Mouse (Mus musculus) neural tube, embryonic 14.5 days (tissue): Measurements from ENCODE around the gene Lancl2. TPM values are rescaled to one million over a fixed set of nuclear protein-coding genes. Genes with fewer than 3 reads are reported as not detected.

Source experiments
- ATAC-seq: fragments of 200-750 bp; cut with Nextera tagmentation; 2 replicates; pipeline ENCODE4 v1.8.0; 2017; ENCODE audit warnings: low read depth, mild to moderate bottlenecking, moderate TSS enrichment, moderate library complexity
- H3K27ac ChIP-seq: fragments of 300-500 bp; sonication (generic); 2 replicates; pipeline ENCODE4 v1.5.1; 2014; ENCODE audit warnings: low read depth, mild to moderate bottlenecking, control low read depth, low read length, moderate library complexity, mixed read lengths
- H3K27me3 ChIP-seq: fragments of 300-500 bp; sonication (generic); 2 replicates; pipeline ENCODE4 v1.6.1; 2014; ENCODE audit warnings: low read length; ENCODE audit not compliant: control insufficient read depth, insufficient read depth
- H3K36me3 ChIP-seq: fragments of 300-500 bp; sonication (generic); 2 replicates; pipeline ENCODE4 v1.6.1; 2014; ENCODE audit warnings: low read length, mixed read lengths; ENCODE audit not compliant: control insufficient read depth, insufficient read depth
- H3K4me1 ChIP-seq: fragments of 300-500 bp; sonication (generic); 2 replicates; pipeline ENCODE4 v1.6.1; 2014; ENCODE audit warnings: low read length; ENCODE audit not compliant: control insufficient read depth, insufficient read depth
- H3K4me2 ChIP-seq: fragments of 300-500 bp; sonication (generic); 2 replicates; pipeline ENCODE4 v1.6.1; 2014; ENCODE audit warnings: mild to moderate bottlenecking, low read depth, low read length, control low read depth
- H3K4me3 ChIP-seq: fragments of 300-500 bp; sonication (generic); 2 replicates; pipeline ENCODE4 v1.5.1; 2014; ENCODE audit warnings: low read depth, low read length, control low read depth, mixed read lengths
- H3K9ac ChIP-seq: fragments of 300-500 bp; sonication (generic); replicated peaks from 2 replicates; pipeline ENCODE4 v1.6.1; 2014; ENCODE audit warnings: low read depth, mild to moderate bottlenecking, control low read depth, low read length, mixed read lengths
- H3K9me3 ChIP-seq: fragments of 300-500 bp; sonication (generic); 2 replicates; pipeline ENCODE4 v1.6.1; 2016; ENCODE audit warnings: low read length; ENCODE audit not compliant: control insufficient read depth
- WGBS: fragments of 180-500 bp; shearing (Covaris S2); extraction: QIAGEN DNeasy Blood & Tissue Kit; methylation state at CpG from one replicate; pipeline ENCODE4 v1.1.7; 2014; 5-methylcytosine and 5-hydroxymethylcytosine counted together
- polyA plus RNA-seq: library from polyadenylated mRNA; unstranded; fragments of >200 nt; fragmentation: Nextera tagmentation; extraction: Ambion mirVana; gene quantifications from 2 replicates; pipeline ENCODE4 v1.2.1, GENCODE M21; 2014

Lancl2 gene
- polyA plus RNA-seq, 1 experiment from 2014 or later: 100 TPM

GRCm38 (mm10) chr6:57711726-57712125 is 9.4 kb downstream of the Lancl2 start:
- Histone ChIP-seq H3K9ac (no peak overlapping the region), H3K27me3 (no peaks in the 10 kb centered on the region), H3K4me3 (no peak overlapping the region), H3K4me2 (no peak overlapping the region), H3K9me3 (no peaks in the 10 kb centered on the region), H3K36me3 (no peaks in the 10 kb centered on the region), H3K4me1 (no peaks in the 10 kb centered on the region), H3K27ac (no peak overlapping the region)
- ATAC-seq: no peak
- 39% methylated on average over 1 of the region's 1 CpGs for WGBS

- WGBS: 96% methylated on average over 1 of the region's 1 CpGs
- Histone ChIP-seq H3K9me3 (no peaks in the 10 kb centered on the region), H3K36me3 (peaks cover 8% of the 10 kb centered on the region; the same call in 1 of the 2 replicates), H3K4me3 (no peak overlapping the region), H3K9ac (no peak overlapping the region), H3K27me3 (no peaks in the 10 kb centered on the region), H3K4me1 (no peaks in the 10 kb centered on the region), H3K4me2 (no peak overlapping the region), H3K27ac (no peak overlapping the region)
- ATAC-seq: no peak
Measured at GRCm38 (mm10) chr6:57721347-57721746, 19.0 kb downstream of the Lancl2 start.

GRCm38 (mm10) chr6:57742749-57743148 is 40.4 kb downstream of the Lancl2 start:
- WGBS: 95% methylated on average over 1 of the region's 1 CpGs
- H3K27me3 ChIP-seq: no peaks in the 10 kb centered on the region

DNA sequence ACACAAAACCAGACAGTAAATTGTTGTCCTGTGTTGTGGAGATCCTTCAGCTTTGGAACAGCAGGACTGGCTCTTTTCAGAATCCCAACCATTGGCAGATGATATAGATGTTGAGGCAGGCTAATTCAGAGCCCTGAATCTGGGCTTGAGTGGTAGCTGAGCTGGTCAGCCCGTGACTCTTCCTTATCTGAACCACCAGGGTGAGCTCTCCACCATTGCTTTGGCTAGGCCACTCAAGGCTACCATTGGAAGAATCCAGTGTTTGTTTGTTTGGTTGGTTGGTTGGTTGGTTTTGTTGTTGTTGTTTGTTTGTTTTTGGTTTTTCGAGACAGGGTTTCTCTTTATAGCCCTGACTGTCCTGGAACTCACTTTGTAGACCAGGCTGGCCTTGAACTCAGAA is 41.0 kb downstream of the Lancl2 start:
- H3K9ac ChIP-seq: no peak overlapping the region
- no peaks in the 10 kb centered on the region for H3K36me3 ChIP-seq
- no peak overlapping the region for H3K4me3 ChIP-seq
- ATAC-seq: peak; percentile 50; the same call in 1 of the 2 replicates
- H3K4me2 ChIP-seq: no peak overlapping the region
- no peaks in the 10 kb centered on the region for H3K27me3 ChIP-seq
- no peak overlapping the region for H3K27ac ChIP-seq
- H3K4me1 ChIP-seq: no peaks in the 10 kb centered on the region
- H3K9me3 ChIP-seq: no peaks in the 10 kb centered on the region
- 84% methylated on average over 2 of the region's 2 CpGs for WGBS

More at GRCm38 (mm10) chr6:57742749-57743148, 40.4 kb downstream of the Lancl2 start:
- ATAC-seq: no peak
- H3K27ac ChIP-seq: no peak overlapping the region
- no peaks in the 10 kb centered on the region for H3K36me3 ChIP-seq
- H3K4me1 ChIP-seq: no peaks in the 10 kb centered on the region
- H3K9ac ChIP-seq: no peak overlapping the region
- H3K4me2 ChIP-seq: no peak overlapping the region
- no peak overlapping the region for H3K4me3 ChIP-seq
- no peaks in the 10 kb centered on the region for H3K9me3 ChIP-seq

DNA sequence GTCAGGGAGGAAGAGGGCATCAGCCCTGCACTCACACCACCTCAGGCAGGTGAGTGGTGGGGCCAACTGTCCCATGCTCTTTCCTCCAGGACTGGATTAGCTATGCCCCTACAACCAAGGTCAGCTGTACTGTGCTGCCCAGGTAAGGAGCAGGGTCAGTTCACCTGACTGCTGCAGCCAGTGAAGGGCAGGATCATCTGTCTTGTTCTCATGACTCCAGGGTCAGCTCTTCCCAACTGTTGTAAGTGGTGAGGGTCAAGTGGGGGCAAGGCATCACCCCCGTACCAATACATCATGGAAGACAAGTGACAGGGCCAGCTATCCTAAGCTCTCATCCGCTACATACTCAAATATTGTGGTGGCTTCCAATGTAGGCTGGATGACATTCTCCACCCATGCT is 41.8 kb downstream of the Lancl2 start:
- H3K36me3 ChIP-seq: no peaks in the 10 kb centered on the region
- H3K27me3 ChIP-seq: no peaks in the 10 kb centered on the region
- ATAC-seq: no peak; the same call in 1 of the 2 replicates
- no peak overlapping the region for H3K4me3 ChIP-seq
- no peaks in the 10 kb centered on the region for H3K9me3 ChIP-seq
- 89% methylated on average over 2 of the region's 2 CpGs for WGBS
- no peaks in the 10 kb centered on the region for H3K4me1 ChIP-seq
- no peak overlapping the region for H3K9ac ChIP-seq
- no peak overlapping the region for H3K4me2 ChIP-seq
- no peak overlapping the region for H3K27ac ChIP-seq

DNA sequence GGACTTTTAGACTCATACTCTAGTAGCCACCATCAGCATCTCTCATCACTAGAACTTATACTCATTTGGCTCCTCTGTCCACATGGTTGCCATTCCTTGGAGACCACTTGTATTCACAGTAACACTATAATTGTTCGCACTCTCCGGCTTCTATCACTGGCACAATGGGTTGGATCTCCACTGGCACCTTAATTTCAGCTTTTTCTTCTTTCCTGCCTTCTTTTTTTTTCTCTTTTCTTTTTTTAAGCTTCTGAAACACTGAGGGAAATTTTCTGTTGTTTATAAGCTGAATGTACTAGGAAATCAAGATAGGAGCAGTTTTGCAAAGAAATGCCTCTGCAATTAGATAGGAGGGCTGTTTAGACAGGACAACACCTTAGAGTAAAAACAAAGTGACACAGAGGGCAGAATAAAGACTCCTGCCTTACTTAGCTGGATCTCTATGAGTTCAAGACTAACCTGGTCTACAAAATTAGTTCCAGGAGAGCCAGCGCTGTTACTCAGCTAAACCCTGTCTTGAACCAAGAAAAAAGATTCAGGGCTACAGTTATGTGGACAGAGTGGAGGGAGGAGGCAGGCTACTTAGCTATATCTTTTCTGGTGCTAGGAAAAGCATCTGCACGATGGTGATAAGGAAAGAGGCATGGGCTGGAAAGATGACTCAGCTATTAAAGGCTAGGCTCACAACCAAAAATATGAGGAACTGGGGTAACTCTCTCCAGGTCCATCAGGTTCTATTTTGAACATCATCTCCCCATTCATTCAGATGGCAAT is 42.8 kb downstream of the Lancl2 start:
- no peak overlapping the region for H3K9ac ChIP-seq
- no peak overlapping the region for H3K27ac ChIP-seq
- H3K36me3 ChIP-seq: no peaks in the 10 kb centered on the region
- ATAC-seq: no peak
- no peak overlapping the region for H3K4me3 ChIP-seq
- H3K4me2 ChIP-seq: no peak overlapping the region
- no peaks in the 10 kb centered on the region for H3K9me3 ChIP-seq
- 94% methylated on average over 4 of the region's 4 CpGs for WGBS
- no peaks in the 10 kb centered on the region for H3K4me1 ChIP-seq
- H3K27me3 ChIP-seq: no peaks in the 10 kb centered on the region

GRCm38 (mm10) chr6:57745748-57746129 is 43.4 kb downstream of the Lancl2 start:
- 97% methylated on average over 2 of the region's 2 CpGs for WGBS
- Histone ChIP-seq H3K4me1 (no peaks in the 10 kb centered on the region), H3K27me3 (no peaks in the 10 kb centered on the region), H3K27ac (no peak overlapping the region), H3K9ac (no peak overlapping the region), H3K4me3 (no peak overlapping the region), H3K36me3 (no peaks in the 10 kb centered on the region), H3K4me2 (no peak overlapping the region), H3K9me3 (no peaks in the 10 kb centered on the region)
- ATAC-seq: no peak

GRCm38 (mm10) chr6:57753962-57754759 is 51.8 kb downstream of the Lancl2 start:
- no peak for ATAC-seq

GRCm38 (mm10) chr6:57763054-57763453 is 60.7 kb downstream of the Lancl2 start:
- H3K4me3 ChIP-seq: no peak overlapping the region
- peaks cover 4% of the 10 kb centered on the region; the same call in 1 of the 2 replicates for H3K36me3 ChIP-seq
- H3K9me3 ChIP-seq: no peaks in the 10 kb centered on the region
- H3K27me3 ChIP-seq: no peaks in the 10 kb centered on the region
- no peaks in the 10 kb centered on the region for H3K4me1 ChIP-seq
- H3K9ac ChIP-seq: no peak overlapping the region
- H3K27ac ChIP-seq: no peak overlapping the region
- no peak for ATAC-seq
- H3K4me2 ChIP-seq: no peak overlapping the region

More at GRCm38 (mm10) chr6:57753962-57754759, 51.8 kb downstream of the Lancl2 start:
- Histone ChIP-seq H3K4me2 (no peak overlapping the region), H3K27me3 (no peaks in the 10 kb centered on the region), H3K9me3 (no peaks in the 10 kb centered on the region), H3K9ac (no peak overlapping the region), H3K36me3 (no peaks in the 10 kb centered on the region; the same call in 1 of the 2 replicates), H3K4me3 (no peak overlapping the region), H3K27ac (no peak overlapping the region), H3K4me1 (no peaks in the 10 kb centered on the region)
- 98% methylated on average over 9 of the region's 9 CpGs for WGBS
